Mouse (Mus musculus) liver (tissue): ENCODE measurements around the gene Akr1b7.
"Not testable (repeated sequence)": the region's sequence is repeated elsewhere in the genome, so short reads cannot be mapped to it uniquely, and the experiment has no call there.

ENCODE experiments used
- DNase-seq: peaks from one replicate; pipeline ENCODE4 v3.0.0-alpha.2; 2020; ENCODE audit warnings: mixed read lengths

Akr1b7 gene

DNA sequence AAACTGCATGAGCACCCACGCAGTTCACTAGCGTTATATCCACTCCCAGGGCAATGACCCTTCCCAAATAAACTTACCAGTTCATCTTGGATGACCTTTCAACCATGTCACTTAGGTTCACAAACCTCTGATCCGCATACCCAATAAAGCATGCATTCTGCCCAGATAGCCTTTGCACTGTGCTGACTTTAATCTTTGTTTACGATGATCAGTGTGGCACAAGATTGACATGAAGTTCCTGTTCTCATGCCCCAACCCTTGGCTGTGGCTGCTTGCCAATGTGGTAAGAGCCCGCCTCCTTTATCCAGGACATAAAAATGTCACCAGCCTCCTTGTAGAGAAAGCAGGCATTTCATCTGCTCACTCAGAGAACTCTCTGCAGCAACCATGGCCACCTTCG, at the start of gene Akr1b7:
Gene Akr1b7, plus strand, starts transcription at position 312 of the 400 bp plus-strand sequence.
- DNase-seq: no peak

DNA sequence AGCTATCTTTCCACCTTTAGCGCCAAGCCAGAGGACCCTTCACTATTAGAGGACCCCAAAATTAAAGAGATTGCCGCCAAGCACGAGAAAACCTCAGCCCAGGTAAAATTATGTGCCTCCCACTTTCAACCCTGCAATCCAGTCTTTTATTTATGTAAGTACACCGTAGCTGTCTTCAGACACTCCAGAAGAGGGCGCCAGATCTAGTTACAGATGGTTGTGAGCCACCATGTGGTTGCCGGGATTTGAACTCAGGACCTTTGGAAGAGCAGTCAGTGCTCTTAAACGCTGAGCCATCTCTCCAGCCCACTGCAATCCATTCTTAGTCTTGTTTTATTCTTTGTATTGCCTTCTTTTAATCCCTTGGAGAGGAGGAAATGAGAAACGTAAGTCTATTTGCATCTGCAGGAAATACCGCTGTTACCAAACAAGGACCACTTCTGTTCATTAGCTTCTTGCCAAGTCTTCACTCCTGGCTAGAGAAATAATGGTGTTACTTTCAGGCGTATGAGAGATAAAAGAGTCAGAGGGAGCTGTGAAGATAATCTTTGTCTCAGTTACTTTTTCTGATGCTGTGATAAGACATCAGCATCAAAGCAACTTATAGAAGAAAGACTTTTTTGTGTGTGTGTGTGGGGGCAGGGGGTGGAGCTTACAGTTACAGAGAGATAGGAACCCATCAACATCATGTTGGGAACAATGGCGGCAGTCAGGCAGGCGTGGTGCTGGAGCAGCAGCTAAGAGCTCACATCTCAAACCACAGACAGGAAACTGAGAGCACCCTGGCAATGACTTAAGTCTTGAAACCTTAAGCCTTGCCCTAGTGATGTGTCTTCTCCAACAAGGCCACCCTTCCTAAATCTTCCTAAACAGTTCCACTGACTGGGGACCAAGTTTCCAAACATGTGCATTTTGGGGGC, 47.7 kb upstream of the Akr1b7 start:
- DNase-seq: no peak

DNA sequence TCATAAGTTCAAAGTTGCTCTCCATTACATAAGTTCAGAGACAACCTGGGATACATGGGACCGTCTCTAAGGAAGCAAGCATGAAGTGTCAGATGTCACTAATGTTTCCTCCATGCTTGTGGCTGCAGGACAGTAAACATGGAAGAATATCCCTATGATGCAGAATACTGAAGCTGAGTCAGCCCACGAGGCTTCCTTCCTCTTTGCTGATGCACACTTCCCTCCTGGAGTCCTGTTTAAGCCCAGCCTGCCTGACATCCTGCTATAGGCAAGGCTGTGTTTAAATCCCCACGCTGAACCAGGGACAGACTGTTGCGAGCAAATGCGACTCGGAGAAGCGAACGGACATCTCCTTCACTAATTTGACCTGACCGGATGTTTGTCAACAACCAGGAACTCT, 44.1 kb upstream of the Akr1b7 start:
- peak; percentile 11 for DNase-seq

DNA sequence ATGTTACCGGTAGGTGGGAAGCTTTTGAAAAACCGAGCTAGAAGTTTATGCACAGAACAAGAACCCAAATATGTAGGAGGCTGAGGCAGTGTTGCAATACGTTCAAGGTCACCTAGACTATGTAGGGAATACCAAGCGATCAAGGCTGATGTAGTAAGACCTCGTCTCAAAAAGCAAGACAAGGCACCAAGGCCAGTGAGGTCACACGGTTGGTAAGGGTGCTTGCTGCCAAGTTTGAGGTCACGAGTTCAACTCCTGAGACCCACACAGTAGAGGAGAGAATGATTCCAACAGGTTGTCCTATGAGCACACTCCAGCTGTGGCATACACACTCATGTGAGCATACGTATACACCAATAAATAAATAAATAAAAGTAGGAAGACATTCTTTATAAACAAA, 42.1 kb upstream of the Akr1b7 start:
- no peak for DNase-seq

DNA sequence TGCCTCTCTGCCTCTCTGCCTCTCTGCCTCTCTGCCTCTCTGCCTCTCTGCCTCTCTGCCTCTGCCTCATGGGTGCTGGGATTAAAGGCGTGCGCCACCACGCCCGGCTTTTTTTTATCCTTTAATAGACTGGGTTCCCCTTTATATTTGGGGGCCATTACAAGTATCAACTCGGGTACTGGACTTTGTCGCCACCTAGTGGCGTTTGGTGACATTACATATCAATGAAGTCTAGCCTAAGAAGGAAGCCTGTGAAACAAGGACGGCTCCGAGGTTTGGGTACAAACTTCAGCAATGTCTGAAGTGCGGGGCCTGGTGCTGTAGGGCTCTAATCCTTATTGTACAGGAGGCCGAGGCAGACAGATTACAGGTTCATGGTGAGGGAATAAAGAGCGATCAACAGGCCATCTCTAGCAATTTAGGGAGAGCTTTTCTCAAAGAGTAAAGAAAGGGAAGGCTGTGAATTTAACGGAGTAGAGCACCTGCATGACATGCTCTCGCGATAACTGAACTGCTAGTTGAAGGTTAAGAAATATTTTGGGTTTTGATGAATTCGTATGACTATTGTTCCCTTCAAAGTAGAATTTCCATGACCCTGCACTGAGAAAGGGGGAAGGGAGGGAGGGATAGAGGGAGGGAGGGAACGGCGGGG, 40.3 kb upstream of the Akr1b7 start:
- peak; percentile 75 for DNase-seq

DNA sequence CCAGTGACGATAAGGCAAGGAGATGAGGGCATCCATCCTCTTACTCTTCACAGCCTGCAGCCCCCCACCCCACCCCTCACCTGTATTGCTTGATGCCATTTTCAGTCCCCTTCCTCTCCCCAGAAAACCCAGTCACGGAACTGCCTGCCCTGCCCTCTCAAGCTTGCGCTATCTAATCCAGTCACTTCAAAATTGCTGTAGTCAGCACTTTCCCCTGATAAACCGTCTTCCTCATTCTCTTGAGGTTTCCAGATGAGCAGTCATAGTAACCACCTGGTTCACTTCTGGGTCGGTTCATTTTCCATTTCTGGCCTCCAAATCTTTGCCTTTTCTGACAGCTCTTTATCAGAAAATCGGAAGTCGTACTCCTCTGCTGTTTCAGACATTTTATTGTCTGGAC, 38.3 kb upstream of the Akr1b7 start:
- no peak for DNase-seq

DNA sequence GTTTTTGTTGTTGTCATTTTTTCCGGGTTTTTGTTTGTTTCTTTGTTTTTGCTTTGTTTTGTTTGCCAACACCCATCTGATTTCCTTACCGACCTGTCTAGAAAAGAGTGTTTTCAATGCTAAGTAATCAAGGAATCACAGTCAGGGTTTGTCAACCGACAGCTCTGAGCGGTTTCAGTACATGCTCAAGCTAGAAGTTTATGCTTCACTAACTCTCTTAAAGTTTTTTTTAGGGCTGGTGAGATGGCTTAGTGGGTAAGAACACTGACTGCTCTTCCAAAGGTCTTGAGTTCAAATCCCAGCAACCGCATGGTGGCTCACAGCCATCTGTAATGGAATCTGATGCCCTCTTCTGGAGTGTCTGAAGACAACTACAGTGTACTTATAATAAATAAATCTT, 36.2 kb upstream of the Akr1b7 start:
- DNase-seq: not testable (repeated sequence)

DNA sequence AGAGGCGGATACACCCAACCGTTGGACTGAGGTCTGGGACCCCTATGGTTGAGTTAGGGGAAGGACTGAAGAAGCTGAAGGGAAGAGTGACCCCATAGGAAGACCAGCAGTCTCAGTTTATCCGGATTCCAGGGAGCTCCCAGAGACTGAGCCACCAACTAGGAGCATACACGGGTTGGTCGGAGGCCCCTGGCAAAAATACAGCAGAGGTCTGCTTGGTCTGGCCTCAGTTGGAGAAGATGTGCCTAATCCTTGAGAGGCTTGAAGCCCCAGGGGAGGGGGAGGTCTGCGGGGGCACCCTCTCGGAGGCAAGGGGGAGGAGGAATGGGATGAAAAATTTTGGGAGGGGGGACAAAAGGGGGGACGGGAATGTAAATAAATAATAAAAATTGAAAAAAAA, 28.7 kb upstream of the Akr1b7 start:
- no peak for DNase-seq

DNA sequence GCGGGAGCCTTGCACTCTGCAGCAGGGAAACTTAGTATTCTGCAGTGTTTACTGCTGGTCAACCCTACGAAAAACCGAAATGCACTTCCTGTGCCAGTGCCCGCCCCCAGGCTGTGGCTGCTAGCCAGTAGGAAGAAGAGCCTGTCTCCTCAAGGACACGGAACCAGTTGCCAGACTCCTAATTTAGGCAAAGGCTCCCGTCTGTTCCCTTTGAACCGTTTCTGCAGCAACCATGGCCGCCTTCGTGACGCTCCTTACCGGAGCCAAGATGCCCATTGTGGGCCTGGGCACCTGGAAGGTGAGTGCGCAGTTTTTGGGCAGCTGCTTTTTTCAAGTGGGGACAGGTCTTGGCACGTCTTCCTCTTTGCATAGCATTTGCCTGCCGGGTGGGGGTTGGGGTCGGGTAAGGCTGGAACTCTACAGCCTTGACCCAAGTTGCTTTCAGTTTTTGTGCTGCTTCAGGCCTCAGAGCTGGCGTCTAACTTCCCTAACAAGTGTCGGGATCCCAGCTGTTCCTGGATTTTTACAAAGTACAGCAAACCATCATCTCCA, 27.9 kb upstream of the Akr1b7 start, which contains the start of gene Akr1b10:
Gene Akr1b10, plus strand, starts transcription at position 109 of the 552 bp plus-strand sequence.
- DNase-seq: peak; percentile 63

DNA sequence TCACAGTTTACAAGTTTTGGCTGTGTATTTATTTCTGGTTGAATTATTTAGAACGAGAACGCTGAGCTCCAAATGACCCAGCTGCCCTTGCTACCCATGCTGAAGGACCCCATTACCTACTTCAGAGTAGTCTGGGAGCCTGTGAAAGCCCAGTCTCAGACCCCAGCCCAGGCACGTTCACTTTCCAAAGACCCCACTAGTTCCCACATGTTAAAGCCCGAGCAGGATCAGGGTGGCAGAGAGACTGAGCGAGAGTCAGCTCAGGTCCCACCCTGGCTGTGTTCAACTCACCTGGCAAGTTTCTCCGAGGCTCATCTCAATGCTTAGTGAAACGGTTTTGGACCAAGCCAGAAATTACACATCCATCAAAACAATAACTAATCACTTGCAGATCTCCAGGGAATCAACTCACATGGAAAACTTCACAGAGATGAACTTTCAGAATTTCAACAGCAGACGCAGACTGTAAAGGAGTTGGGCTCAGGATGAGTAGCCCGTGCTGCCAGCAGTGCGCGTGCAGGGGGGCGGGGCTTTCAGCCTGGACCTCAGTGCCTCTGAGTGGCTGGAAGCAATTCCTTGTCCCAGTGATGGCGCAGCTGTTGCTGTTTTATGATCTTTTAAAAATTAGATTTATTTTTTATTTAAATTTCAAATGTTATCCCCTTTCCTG, 27.3 kb upstream of the Akr1b7 start:
- DNase-seq: peak; percentile 58

DNA sequence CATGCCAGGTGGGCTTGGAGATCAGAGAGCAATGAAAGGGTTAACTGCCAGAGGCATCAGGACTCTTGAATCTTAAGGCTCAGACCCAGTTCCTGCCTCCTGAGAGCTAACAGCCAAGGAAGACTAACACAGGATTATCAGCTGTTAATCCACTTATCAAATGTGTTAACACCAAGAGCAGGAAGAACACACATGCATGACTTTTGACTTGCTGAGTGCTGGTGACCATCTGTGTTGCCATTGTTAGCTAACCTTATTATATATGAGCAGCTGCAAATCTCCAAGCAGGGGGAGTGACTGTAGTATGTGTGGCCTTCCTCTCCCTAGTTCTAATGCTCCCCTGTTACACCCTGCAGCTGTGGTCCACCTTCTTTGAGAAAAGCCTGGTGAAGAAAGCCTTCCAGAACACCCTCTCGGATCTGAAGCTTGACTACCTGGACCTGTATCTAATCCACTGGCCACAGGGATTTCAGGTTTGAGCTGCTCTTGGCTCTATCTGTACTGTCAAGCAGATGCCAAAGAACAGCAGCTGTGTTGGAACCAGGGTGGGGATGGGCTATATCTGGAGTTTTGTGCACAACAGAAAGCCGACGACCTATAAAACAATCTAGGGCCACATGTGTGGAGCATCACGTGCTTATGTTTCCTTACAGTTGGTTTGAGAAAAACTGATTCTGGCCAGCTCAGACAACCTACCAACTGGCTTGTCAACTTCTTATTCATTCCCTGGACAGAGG, 23.5 kb upstream of the Akr1b7 start:
- DNase-seq: no peak

DNA sequence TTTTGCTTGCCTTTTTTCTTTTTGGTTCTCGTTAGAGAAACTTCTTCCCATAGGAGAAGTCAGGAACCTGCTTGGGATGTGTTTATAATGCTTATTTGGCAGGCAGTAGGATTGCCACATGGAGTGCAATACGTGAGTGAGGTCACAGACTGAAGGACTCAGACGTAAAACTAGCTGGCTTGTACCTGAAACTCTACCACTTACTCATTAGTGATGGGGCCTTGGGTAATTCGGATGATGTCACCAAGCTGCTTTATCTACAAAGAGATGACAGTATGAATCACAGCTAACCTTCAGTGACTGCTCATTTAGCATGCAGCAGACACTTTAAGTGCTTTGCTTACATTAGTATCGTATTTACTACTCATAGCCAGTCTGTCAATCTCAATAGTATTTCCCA, 16.2 kb upstream of the Akr1b7 start:
- DNase-seq: no peak

DNA sequence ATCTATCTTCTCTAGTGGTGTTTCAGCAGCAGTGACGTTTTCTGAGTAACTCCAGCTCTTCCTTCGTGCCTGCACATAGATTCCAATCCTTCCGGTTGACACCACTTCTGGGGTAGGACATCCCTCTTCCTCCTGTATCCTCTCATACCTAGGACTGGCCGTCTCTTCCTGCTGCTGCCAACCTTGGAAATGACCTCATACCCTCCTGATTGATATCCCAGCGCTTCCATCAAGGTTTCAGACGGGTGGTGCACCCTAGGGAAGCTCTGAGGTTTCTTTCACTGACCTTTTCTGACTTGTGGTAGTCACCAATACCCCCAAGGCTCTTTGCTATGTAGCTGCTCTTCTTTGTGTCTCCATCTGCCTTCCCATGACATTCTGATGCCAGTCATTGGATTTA, 13.7 kb upstream of the Akr1b7 start:
- DNase-seq: no peak

DNA sequence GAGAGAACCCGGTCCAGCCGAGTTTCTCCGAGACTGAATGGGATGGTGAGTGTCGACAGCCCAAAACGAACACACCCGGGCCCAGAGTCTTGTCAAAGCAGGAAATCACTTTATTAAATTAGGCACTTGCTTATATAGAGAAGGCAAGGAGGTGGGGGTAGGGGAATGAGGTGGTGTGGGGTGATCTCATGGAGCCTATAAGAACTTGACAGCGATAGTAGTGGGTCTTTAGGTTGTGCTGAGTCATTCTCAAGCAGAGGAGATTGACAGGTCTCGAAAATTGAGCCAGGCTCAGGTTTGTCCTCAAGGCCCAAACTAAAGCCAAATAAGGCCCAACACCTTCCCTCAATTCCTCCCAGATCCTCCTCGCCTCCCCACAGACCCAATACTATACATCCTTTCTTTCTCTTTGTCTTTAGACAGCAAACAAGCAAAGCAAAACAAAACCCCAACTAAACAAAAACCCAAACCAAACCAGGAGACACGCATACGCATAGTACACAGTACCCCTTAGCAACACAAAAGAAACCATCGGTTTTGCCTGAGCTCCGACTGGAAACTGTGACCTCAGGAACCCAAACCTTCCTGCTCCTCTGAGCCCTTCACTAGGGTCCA, 12.4 kb upstream of the Akr1b7 start:
- no peak for DNase-seq

DNA sequence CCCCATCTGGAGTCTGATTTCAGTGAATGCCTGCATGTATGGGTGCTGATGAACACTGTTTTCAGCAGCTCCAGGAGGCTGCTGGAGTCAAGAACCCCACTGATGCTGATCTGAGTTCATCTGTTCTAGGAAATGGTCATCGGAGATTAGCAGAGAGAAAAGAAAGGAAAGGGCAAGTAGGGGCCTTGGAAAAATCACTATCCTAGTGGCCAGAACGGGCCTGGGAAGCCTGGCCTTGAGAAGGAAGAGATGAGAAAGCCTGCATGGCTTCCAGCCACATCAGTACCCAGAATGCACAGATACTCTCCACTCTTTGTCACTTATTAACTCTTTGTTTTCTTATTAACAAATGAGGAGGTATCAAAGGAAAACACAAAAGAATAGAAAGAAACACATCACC, 11.4 kb upstream of the Akr1b7 start:
- DNase-seq: no peak

DNA sequence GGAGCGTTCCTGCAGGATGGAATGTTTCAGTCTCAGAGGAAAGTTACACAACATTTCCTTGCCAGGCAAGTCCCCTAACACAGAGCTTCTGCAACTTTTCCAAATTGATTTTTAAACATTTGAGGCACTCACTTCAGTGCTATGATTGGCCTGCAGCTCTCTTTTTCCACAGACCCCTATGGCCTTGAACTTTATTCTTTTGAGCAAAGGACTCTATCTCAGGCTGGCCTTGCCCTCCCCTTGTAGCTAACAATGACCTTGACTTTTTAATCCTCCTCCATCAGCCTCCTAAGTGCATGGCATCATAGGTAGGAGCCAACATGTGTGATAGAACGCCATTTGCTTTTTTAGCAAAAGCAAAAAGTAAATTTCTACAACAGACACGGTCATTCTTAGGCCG, 5.4 kb upstream of the Akr1b7 start:
- DNase-seq: no peak

DNA sequence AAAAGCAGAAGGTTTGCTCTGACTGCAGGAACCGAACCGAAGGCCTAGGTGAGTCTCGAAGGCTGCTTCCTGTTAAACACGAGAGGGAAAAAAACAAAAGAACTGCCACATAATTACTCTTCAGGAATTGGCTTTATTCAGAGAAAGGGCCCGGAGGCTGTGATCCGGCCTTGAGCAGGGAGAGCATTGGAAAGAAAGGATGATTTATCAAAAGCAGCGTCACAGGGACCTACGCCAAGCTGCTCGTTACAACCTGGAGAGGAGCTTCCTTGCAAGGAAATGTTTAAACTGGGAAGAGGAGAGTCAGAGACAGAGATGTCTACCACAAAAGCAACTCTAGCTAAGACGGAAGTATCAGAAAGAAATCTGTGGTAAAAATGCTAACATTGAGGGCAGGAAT, 4.7 kb upstream of the Akr1b7 start:
- no peak for DNase-seq

DNA sequence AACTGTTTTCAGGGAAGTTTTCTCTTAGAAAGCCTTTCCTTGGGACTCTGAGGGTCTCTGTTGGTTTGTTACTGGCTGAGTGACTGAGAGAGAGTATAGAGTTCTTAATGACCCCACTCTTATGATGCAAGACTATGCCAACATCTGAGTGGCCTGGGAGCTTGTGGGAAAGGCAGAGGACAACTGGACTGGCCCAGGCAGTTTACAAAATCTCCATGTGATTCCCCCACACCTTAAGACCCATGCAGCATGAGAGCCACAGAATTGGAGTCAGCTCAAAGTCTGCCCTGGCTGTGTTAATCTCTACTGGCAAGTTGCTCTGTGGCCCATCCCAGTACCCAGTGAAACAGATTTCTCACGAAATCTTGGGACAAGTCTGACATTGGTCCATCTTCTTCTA, 554 bp downstream of the Akr1b7 start:
- DNase-seq: no peak

DNA sequence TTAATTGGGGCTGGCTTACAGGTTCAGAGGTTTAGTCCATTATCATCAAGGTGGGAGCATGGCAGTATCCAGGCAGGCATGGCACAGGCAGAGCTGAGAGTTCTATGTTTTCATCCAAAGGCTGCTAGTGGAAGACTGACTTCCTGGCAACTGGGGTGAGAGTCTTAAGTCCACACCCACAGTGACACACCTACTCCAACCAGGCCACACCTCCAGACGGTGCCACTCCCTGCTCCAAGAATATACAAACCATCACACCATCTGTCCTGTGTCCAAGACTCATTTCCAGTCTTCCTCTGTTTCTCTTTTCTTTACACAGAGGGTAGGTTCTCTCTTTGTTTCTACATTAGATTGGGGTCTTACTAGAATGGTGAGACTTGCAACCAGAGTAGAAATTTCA, 1.3 kb downstream of the Akr1b7 start:
- DNase-seq: not testable (repeated sequence)

DNA sequence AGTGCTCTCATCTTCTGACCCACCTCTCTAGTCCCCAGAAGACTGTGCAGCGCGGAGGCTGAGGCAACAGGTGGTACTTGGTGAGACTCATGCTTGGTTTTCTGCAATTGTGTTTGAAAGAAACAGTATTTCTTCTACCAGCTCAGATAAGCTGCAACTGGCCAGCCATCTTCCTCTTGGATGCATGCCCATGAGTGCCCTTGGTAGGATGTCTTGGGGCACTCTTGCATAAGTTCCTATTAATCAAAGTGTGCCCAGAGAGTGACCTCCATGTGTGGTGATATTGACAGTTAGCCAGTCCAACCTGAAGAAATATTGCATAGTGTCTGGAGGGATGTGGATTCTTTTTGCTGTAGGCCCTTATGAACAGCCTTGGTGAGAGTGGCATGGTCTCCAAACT, 4.4 kb downstream of the Akr1b7 start:
- no peak for DNase-seq

DNA sequence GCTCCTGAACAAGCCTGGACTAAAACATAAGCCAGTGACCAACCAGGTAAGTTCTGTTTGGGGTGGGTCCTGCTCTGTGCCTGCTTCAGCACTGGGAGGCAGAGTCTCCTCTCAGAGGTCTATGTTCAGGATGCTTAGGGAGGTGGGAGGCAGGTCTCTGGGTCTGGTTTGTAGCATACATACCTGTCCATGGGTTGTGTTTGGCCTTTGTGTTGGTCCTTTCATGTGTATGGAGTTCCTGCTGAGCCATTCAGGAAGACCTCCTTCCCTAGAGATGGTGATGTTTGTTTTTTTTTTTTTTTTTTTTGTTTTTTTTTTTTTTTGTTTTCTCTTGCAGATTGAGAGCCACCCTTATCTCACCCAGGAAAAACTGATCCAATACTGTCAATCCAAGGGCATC, 6.9 kb downstream of the Akr1b7 start:
- no peak for DNase-seq

DNA sequence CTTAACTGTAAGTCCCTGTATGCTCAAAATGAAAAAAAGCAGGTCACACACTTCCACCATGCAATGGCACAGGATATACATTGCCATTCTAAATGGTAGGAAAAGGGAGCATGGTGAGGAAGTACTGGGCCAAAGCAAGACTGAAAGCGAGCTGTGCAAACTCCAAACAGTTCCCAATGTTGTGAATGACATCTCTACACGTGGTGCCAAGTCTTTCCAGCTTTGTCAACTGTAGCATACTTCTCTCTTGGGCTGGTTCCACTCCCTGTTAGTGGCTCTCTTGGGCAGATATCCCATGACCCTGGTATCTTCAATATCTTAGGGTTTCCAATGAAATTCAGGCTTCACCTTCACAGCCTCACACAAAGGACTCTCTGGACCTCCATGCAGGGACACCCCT, 26.9 kb downstream of the Akr1b7 start:
- DNase-seq: no peak
